Comparison of ENCODE assay signal across 10 mouse cellular contexts in genomic region chr9:111689146-111689545, GRCm38 (mm10). TPM values are rescaled to one million over a fixed set of nuclear protein-coding genes. Genes with fewer than 3 reads are reported as not detected.
DNase-seq lines count a peak whose midpoint lies in the region; ATAC-seq lines count a peak whose summit lies in the region.
"Had no signal": no experiment of that assay in that cellular context is flagged by ENCODE, and none has a peak within 500 bp of the region (broad histone marks: within the 10 kb centered on the region; RNA-seq: fewer than 3 reads in every experiment).

No protein-coding gene starts in this region.

- H3K36me3 ChIP-seq in heart, embryonic 16.5 days (ENCODE audit: control insufficient read depth, insufficient read depth), result no peaks in the 10 kb centered on the region
- H3K36me3 ChIP-seq in heart, embryonic 10.5 days, result no peaks in the 10 kb centered on the region
- H3K36me3 ChIP-seq in forebrain, embryonic 16.5 days (ENCODE audit: control insufficient read depth, insufficient read depth), result no peaks in the 10 kb centered on the region
- no peaks in the 10 kb centered on the region for H3K36me3 ChIP-seq in neural tube, embryonic 14.5 days (ENCODE audit: control insufficient read depth, insufficient read depth, low read length)
- H3K36me3 ChIP-seq: embryonic facial prominence, embryonic 12.5 days; liver, embryonic 12.5 days had no signal

- H3K27ac ChIP-seq in heart, embryonic 16.5 days (ENCODE audit: low read length), result no peak overlapping the region
- H3K27ac ChIP-seq in heart, embryonic 10.5 days, result no peak overlapping the region
- no peak overlapping the region for H3K27ac ChIP-seq in forebrain, embryonic 16.5 days (ENCODE audit: low read length)
- no peak overlapping the region for H3K27ac ChIP-seq in neural tube, embryonic 14.5 days (ENCODE audit: low read depth, low read length)
- H3K27ac ChIP-seq: embryonic facial prominence, embryonic 12.5 days; liver, embryonic 12.5 days had no signal

- H3K4me3 ChIP-seq in heart, embryonic 16.5 days (ENCODE audit: low read length), result no peak overlapping the region
- no peak overlapping the region for H3K4me3 ChIP-seq in heart, embryonic 10.5 days
- no peak overlapping the region for H3K4me3 ChIP-seq in forebrain, embryonic 16.5 days (replicated peaks; ENCODE audit: low read length)
- peak overlapping the region; percentile 47; the same call in 1 of the 2 replicates for H3K4me3 ChIP-seq in neural tube, embryonic 14.5 days (ENCODE audit: low read depth, low read length)

- H3K4me1 ChIP-seq in heart, embryonic 16.5 days (ENCODE audit: control insufficient read depth, insufficient read depth, low read length), result no peaks in the 10 kb centered on the region
- H3K4me1 ChIP-seq in heart, embryonic 10.5 days, result peaks cover 9% of the 10 kb centered on the region
- peaks cover 17% of the 10 kb centered on the region for H3K4me1 ChIP-seq in forebrain, embryonic 16.5 days (replicated peaks; ENCODE audit: control insufficient read depth, insufficient read depth, low read length)
- no peaks in the 10 kb centered on the region for H3K4me1 ChIP-seq in neural tube, embryonic 14.5 days (ENCODE audit: control insufficient read depth, insufficient read depth, low read length)
- H3K4me1 ChIP-seq: embryonic facial prominence, embryonic 12.5 days; liver, embryonic 12.5 days had no signal

- H3K27me3 ChIP-seq in heart, embryonic 16.5 days (ENCODE audit: control insufficient read depth, insufficient read depth, low read length), result peaks cover 24% of the 10 kb centered on the region
- H3K27me3 ChIP-seq in heart, embryonic 10.5 days (ENCODE audit: insufficient read depth, poor library complexity, severe bottlenecking), result peaks cover 42% of the 10 kb centered on the region
- H3K27me3 ChIP-seq in forebrain, embryonic 16.5 days (replicated peaks; ENCODE audit: control insufficient read depth, insufficient read depth, low read length), result no peaks in the 10 kb centered on the region
- no peaks in the 10 kb centered on the region for H3K27me3 ChIP-seq in neural tube, embryonic 14.5 days (ENCODE audit: control insufficient read depth, insufficient read depth, low read length)

- 0 out of 2 replicates have a peak overlapping the region, but pooled peaks have one; percentile 86 for H3K4me2 ChIP-seq in heart, embryonic 16.5 days (ENCODE audit: low read depth, low read length)
- H3K4me2 ChIP-seq in forebrain, embryonic 16.5 days (ENCODE audit: low read length), result peak overlapping the region; percentile 96
- no peak overlapping the region for H3K4me2 ChIP-seq in neural tube, embryonic 14.5 days (ENCODE audit: low read depth, low read length)

- 72% methylated on average over 11 of the region's 11 CpGs for WGBS in heart, embryonic 16.5 days
- 87% methylated on average over 11 of the region's 11 CpGs for WGBS in heart, embryonic 10.5 days
- WGBS in forebrain, embryonic 16.5 days, result 50% methylated on average over 11 of the region's 11 CpGs
- WGBS in neural tube, embryonic 14.5 days, result 84% methylated on average over 11 of the region's 11 CpGs

- H3K9ac ChIP-seq in heart, embryonic 16.5 days (ENCODE audit: low read length), result no peak overlapping the region
- no peak overlapping the region for H3K9ac ChIP-seq in forebrain, embryonic 16.5 days (replicated peaks; ENCODE audit: low read depth, low read length)
- H3K9ac ChIP-seq in neural tube, embryonic 14.5 days (replicated peaks; ENCODE audit: low read depth, low read length), result no peak overlapping the region
- H3K9ac ChIP-seq: liver, embryonic 12.5 days had no signal

- ATAC-seq in heart, embryonic 16.5 days (replicated peaks; ENCODE audit: extremely low read depth, insufficient read depth, low FRiP score), result no peak
- ATAC-seq in forebrain, embryonic 16.5 days, result peak; percentile 27; the same call in 1 of the 2 replicates
- no peak for ATAC-seq in neural tube, embryonic 14.5 days (ENCODE audit: low read depth)
- ATAC-seq: liver, embryonic 12.5 days had no signal

- no peaks in the 10 kb centered on the region for H3K9me3 ChIP-seq in heart, embryonic 16.5 days (replicated peaks; ENCODE audit: control insufficient read depth, low read length)
- H3K9me3 ChIP-seq in heart, embryonic 10.5 days, result no peaks in the 10 kb centered on the region
- no peaks in the 10 kb centered on the region for H3K9me3 ChIP-seq in forebrain, embryonic 16.5 days (ENCODE audit: control insufficient read depth, low read length)
- no peaks in the 10 kb centered on the region for H3K9me3 ChIP-seq in neural tube, embryonic 14.5 days (ENCODE audit: control insufficient read depth, low read length)
- H3K9me3 ChIP-seq: embryonic facial prominence, embryonic 12.5 days; liver, embryonic 12.5 days had no signal

- no peak for DNase-seq in heart, embryonic 10.5 days (ENCODE audit: low spot score)
- DNase-seq in layer of hippocampus, adult 9-11 months, result peak; percentile 35
- no peak for DNase-seq in c-Kit-positive CD71-positive TER-119-positive erythroid progenitor cells, embryonic 14.5 days (ENCODE audit: low spot score)
- no peak for DNase-seq in cerebellum, adult 9-11 months
- no peak for DNase-seq in ovary, adult 18-20 months (ENCODE audit: low spot score)

RNA-seq across cellular contexts. Expression of gene Stac, which starts 1.0 kb away (rescaled TPM):
- 0.85 and 0.90 TPM in 2 replicates for polyA plus RNA-seq in heart, embryonic 16.5 days (2015; fragmentation: Nextera tagmentation; extraction: Ambion mirVana)
- polyA plus RNA-seq in heart, embryonic 10.5 days (2016; fragmentation: Nextera tagmentation; extraction: Ambion mirVana), result 0.49 and 1.1 TPM in 2 replicates
- polyA plus RNA-seq in forebrain, embryonic 16.5 days (2015; fragmentation: Nextera tagmentation; extraction: Ambion mirVana), result 3.6 and 5.1 TPM in 2 replicates
- 7.2 and 10.5 TPM in 2 replicates for polyA plus RNA-seq in neural tube, embryonic 14.5 days (2014; fragmentation: Nextera tagmentation; extraction: Ambion mirVana)
